Mouse (Mus musculus) retina, embryonic 14.5 days (tissue): ENCODE data around the gene Olfr653.

Experiments
- DNase-seq: peaks from one replicate; pipeline ENCODE4 v3.0.0-alpha.2; 2015; ENCODE audit warnings: low spot score

Olfr653 gene

DNA sequence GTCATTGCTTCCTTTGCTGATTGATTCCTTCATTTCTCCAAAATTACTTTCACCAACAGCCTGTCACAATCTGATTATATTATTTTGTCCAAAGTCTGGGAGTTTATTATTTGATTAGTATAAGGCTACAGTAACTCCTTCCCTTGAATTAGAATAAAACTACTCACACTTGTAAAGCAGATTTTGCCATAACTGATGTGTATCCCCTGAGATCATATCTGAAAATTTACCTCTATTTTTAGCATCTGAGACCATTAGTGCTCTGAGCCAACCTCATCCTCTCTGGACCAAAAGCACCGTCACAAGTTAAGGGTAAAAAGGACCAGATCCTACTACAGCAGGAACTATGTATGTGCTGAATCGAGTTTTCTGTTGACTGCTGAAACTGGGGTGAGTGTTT lies at the start of gene Olfr653:
Gene Olfr653 (plus strand): TSS at position 301 of the 400 bp plus-strand sequence.
- no peak for DNase-seq

DNA sequence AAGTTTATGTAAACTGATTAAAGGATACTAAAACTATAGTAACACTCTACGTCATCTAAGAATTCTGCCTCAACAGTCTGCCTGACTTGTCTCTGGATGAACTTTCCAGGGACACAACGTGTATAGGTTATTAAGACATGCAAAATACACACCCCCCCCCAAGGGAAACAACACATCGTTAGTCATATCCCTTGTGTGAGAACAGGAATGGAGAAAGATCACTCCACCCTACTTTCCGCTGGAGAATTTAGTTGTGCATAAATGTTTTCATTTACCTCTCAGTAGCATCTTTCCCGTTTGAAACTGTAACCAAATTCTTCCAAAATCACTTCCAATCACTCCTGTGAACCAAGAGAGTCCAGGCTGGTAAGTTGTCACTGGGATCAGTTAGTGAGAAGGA lies 27.3 kb upstream of the Olfr653 start, which contains the start of gene Olfr651:
Gene Olfr651 (plus strand): TSS at position 301 of the 400 bp plus-strand sequence.
- no peak for DNase-seq

DNA sequence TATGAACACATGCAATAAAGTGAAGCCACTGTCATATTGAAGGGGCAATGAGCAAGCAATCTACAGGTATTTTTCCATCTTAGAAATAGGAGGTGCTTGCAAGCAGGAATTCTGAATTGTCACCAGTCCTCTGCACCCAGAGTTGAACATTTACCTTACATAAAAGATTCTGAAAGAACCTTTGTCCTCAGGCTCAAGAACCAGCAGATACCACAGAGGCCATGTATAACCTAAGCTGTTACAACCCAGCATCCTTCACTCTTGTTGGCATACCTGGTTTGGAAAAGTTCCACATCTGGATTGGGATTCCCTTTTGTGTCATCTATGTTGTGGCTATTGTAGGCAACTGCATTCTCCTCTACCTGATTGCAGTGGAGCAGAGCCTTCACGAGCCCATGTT lies 24.4 kb upstream of the Olfr653 start:
- no peak for DNase-seq

DNA sequence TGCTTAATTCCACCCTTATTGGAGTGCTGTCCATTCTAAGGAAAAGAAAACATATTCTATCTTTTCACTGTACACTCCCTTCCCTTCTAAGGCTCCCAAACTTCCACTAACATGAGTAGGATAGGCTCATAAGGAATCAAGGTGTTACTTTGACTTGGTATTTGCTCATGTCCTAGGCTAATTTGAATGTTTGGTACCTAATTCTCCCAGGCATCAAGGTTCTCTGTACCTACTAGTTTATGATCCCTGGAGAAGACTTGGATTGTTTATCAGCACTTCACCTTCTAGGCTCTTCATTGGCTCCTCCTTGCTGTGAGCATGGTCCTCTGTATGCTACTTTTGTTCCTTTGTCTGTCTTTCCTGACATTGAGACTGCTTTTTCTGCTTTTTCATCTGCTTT lies 16.5 kb upstream of the Olfr653 start, which contains the start of gene Olfr652:
Gene Olfr652 (plus strand): TSS at position 301 of the 400 bp plus-strand sequence.
- no peak for DNase-seq

DNA sequence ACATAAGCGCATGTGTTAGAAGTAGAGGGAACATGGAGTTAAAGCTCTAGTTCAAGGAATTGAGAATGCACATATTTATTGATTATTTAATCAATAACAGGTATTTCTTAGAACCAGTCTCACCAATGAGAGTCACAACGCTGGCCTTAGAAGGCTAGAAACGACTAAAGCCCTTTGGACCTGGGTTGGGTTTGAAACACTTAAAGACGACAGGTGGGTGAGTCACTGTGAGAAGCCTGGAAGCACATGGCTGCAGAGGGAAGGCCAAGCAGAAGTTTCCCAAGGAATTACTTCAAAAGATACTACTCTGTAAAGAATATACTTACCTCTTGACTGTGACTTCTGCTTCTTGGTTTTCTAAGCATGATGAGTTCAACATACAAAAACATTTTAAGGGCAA lies 3.7 kb downstream of the Olfr653 start:
- no peak for DNase-seq

DNA sequence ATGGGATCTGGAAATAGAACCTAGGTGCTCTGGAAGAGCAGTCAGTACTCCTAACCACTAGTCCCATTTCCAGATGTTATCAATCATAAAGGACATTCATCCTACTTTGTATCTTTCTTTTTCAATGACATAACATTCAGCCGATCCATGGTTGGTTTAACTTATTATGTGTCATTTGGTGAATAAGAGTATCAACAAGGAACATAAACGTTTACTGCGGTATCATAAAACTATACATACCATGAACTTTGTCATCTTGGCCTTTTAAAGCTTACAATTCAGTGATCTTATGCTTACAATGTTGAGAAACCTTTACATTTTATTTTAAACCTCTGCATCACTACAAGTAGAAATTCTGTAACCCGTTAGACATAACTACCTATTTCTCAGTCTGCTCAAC lies 4.3 kb downstream of the Olfr653 start:
- no peak for DNase-seq

DNA sequence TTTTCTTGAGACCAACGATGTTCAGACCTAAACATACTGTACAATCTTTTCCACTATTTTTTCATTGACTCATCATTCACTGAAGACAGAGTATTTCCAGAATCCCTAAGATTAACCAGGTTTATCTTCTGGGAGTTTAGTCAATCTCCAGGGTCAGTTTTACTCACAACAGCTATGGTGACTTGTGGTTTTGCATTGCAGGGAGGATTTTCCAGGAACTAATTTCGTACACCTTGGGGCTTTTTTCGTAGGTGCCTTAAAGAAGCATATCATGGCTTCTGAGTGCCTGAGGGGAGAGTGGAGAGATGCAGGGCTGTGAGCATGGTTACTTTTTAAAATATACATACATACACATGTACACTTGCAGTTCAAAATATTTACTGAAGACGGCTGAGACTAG lies 9.6 kb downstream of the Olfr653 start, which contains the start of gene Olfr654:
Gene Olfr654 (plus strand): TSS at position 301 of the 400 bp plus-strand sequence.
- no peak for DNase-seq

DNA sequence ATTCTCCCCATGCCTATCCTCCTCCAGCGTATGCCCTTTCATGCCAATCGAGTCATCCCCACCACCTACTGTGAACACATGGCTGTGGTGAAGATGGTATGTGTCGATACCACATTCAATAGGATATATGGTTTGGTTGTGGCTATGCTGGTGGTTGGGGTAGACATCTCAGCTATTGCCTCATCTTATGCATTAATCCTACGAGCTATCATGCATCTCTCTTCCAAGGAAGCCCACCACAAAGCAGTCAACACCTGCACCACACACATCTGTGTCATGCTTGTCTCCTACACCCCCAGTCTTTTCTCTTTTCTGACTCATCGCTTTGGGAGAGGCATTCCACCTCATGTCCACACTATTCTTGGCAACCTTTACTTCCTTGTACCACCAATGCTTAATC lies 11.2 kb downstream of the Olfr653 start:
- no peak for DNase-seq

DNA sequence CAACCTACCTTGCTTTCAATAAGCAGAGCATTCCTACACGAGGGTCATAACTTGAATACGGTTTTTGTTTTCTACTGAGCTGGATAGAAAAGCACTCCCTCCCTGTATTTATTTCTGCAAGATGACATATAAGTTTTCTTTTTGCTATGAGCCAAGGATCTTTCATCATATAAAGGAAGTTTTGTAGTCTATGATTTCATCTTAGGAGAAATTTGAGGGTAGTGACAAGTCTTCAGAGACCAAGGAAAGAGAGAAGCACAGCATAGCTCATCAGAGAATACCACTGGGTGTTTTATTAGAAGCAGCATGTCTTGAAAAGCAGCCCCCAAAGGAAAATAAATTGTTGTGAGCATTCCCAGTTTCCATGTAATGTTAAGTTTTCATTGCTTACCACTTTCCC lies 24.6 kb downstream of the Olfr653 start, which contains the start of gene Olfr655:
Gene Olfr655 (minus strand): TSS at position 101 of the 400 bp plus-strand sequence.
- DNase-seq: no peak

DNA sequence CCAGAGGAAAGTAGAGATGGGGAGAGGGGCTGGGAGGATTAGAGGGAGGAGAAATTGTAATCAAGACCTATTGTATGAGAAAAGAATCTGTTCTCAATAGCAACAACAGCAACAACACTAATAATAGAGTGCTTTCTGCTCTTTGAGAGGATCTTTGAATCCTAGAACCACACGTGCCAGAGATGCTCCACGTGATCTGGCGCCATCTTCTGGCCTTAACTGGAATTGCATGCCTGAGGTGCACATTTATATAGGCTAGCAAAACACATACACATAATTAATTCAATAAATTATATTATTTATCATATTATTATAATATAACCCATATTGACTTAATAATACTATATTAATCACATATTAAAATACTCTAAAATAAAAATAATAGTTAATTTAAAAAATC lies 26.1 kb downstream of the Olfr653 start:
- DNase-seq: peak; percentile 7

DNA sequence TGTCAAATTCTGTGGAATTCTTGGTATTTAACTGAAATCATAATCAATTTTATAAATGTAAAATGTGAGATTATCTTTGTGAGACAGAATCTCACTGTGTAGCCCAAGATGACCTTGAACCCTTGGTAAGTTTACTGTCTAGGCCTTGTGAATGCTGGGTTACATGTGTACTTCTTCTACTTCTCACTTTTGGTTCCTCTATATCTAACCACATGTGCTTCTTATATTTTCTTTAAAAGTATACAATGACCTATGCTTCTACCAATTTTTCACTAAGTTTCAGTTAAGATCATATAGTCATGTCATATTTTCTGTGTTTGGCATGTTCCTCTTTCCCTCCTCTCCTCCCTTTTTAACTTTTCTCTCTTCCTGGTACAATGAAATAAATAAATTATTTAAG lies 27.6 kb downstream of the Olfr653 start:
- no peak for DNase-seq

DNA sequence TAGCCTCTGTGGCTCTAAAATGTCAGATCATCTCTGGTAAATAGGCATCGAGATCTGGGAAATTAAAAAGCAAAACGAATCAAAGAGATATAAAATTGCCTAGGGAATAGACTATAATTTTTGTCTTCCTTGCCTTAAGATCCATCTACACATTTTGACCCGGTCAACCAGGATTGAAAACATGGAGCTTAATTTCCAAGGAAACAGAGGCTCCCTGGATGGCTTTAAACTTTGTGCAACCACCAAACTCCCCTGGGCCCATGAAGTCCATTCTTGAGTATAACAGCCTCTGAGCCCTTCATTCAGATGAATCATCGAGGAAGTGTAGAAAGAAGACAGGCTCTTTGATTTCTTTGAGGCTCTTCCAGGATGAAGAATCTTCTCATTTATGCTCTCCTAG lies 36.5 kb downstream of the Olfr653 start, which contains the start of gene Olfr656:
Gene Olfr656 (plus strand): TSS at position 301 of the 400 bp plus-strand sequence.
- DNase-seq: no peak

DNA sequence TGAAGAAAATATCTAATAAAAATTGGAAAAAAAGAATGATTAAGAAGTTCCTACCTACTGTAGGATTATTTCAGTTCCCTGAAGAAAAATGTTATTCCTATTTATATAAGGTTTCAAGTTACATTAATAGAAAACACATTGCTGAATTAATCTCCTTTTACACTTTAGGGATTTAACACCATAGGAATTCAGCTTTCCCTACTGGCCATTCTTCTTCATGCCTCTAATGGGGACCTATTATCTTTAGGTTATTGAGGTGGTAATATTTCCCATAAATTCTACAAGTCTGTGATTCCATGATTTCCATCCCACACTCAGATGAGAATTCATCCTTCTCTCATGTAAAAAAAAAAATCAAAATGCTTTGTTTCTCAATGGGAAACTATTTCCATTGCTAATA lies 47.4 kb downstream of the Olfr653 start, which contains the start of gene Olfr657:
Gene Olfr657 (plus strand): TSS at position 301 of the 400 bp plus-strand sequence.
- DNase-seq: no peak
